Mouse (Mus musculus) neural tube, embryonic 14.5 days (tissue): ENCODE results near the gene Arntl. TPM values are rescaled to one million over a fixed set of nuclear protein-coding genes. Genes with fewer than 3 reads are reported as not detected.
"Not testable (repeated sequence)": the region's sequence is repeated elsewhere in the genome, so short reads cannot be mapped to it uniquely, and the experiment has no call there.

Experiments
- ATAC-seq: fragments of 200-750 bp; cut with Nextera tagmentation; 2 replicates; pipeline ENCODE4 v1.8.0; 2017; ENCODE audit warnings: low read depth, mild to moderate bottlenecking, moderate TSS enrichment, moderate library complexity
- H3K27ac ChIP-seq: fragments of 300-500 bp; sonication (generic); 2 replicates; pipeline ENCODE4 v1.5.1; 2014; ENCODE audit warnings: low read depth, mild to moderate bottlenecking, control low read depth, low read length, moderate library complexity, mixed read lengths
- H3K27me3 ChIP-seq: fragments of 300-500 bp; sonication (generic); 2 replicates; pipeline ENCODE4 v1.6.1; 2014; ENCODE audit warnings: low read length; ENCODE audit not compliant: control insufficient read depth, insufficient read depth
- H3K36me3 ChIP-seq: fragments of 300-500 bp; sonication (generic); 2 replicates; pipeline ENCODE4 v1.6.1; 2014; ENCODE audit warnings: low read length, mixed read lengths; ENCODE audit not compliant: control insufficient read depth, insufficient read depth
- H3K4me1 ChIP-seq: fragments of 300-500 bp; sonication (generic); 2 replicates; pipeline ENCODE4 v1.6.1; 2014; ENCODE audit warnings: low read length; ENCODE audit not compliant: control insufficient read depth, insufficient read depth
- H3K4me2 ChIP-seq: fragments of 300-500 bp; sonication (generic); 2 replicates; pipeline ENCODE4 v1.6.1; 2014; ENCODE audit warnings: mild to moderate bottlenecking, low read depth, low read length, control low read depth
- H3K4me3 ChIP-seq: fragments of 300-500 bp; sonication (generic); 2 replicates; pipeline ENCODE4 v1.5.1; 2014; ENCODE audit warnings: low read depth, low read length, control low read depth, mixed read lengths
- H3K9ac ChIP-seq: fragments of 300-500 bp; sonication (generic); replicated peaks from 2 replicates; pipeline ENCODE4 v1.6.1; 2014; ENCODE audit warnings: low read depth, mild to moderate bottlenecking, control low read depth, low read length, mixed read lengths
- H3K9me3 ChIP-seq: fragments of 300-500 bp; sonication (generic); 2 replicates; pipeline ENCODE4 v1.6.1; 2016; ENCODE audit warnings: low read length; ENCODE audit not compliant: control insufficient read depth
- WGBS: fragments of 180-500 bp; shearing (Covaris S2); extraction: QIAGEN DNeasy Blood & Tissue Kit; methylation state at CpG from one replicate; pipeline ENCODE4 v1.1.7; 2014; 5-methylcytosine and 5-hydroxymethylcytosine counted together
- polyA plus RNA-seq: library from polyadenylated mRNA; unstranded; fragments of >200 nt; fragmentation: Nextera tagmentation; extraction: Ambion mirVana; gene quantifications from 2 replicates; pipeline ENCODE4 v1.2.1, GENCODE M21; 2014

The Arntl gene
- polyA plus RNA-seq, 1 experiment from 2014 or later, result 15.1 TPM

DNA sequence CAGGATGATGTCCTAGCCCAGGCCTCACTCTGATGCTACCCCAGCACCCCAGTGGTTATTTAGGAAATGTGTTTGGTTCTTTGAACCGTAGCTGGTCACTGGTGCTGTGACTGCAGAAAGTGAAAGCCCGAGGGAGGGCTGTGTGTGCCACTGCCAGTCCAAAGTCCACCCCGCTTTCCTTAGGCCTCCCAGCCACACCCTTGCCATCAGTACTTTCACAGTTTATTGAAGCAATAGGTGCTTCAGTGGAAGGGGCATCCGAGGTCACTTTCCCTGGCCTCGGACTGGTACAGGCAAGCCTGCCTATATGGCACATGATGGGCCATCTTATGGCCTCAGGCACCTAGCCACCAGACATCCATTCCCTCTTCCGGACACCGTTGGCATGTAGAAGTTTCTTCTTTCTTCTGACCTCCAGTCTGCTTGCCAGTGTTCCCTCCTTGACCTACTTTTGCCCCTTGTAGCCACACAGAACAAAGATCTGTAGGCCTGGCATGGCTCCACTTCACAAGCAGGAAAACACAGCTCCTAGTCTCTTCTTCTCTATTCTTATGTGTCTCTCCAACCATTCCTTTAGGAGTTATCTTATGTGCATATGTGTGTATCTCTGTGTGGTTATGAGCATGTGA is 46.6 kb downstream of the Arntl start:
- Histone ChIP-seq H3K4me3 (no peak overlapping the region), H3K9me3 (no peaks in the 10 kb centered on the region), H3K27ac (no peak overlapping the region), H3K4me1 (peaks cover 31% of the 10 kb centered on the region; the same call in 1 of the 2 replicates), H3K27me3 (no peaks in the 10 kb centered on the region), H3K9ac (no peak overlapping the region), H3K36me3 (no peaks in the 10 kb centered on the region), H3K4me2 (no peak overlapping the region)
- no peak for ATAC-seq
- WGBS, result 93% methylated on average over 7 of the region's 7 CpGs

DNA sequence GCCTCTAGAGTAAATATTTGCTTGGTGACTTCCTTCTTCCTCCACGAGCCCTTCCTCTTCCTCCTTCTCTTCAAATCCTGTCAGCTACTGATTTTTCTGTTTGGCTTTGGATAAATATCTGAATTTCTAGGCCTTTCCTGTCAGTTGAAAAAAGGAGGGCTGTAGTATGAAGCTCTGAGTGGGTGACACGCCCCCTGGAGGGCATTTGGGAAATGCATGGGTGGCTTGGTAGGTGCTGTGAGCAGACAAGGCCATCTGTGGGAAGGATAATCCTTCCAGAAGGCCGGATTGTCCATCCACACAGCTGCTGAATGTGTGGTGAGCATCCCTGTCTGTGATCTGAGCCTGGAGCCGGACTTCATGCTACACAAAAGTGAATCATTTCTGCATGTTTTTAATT is 48.8 kb downstream of the Arntl start:
- no peak for ATAC-seq
- H3K27ac ChIP-seq, result no peak overlapping the region
- no peaks in the 10 kb centered on the region for H3K36me3 ChIP-seq
- H3K9me3 ChIP-seq, result no peaks in the 10 kb centered on the region
- no peak overlapping the region for H3K9ac ChIP-seq
- H3K4me2 ChIP-seq, result no peak overlapping the region
- peaks cover 11% of the 10 kb centered on the region; the same call in 1 of the 2 replicates for H3K4me1 ChIP-seq
- no peaks in the 10 kb centered on the region for H3K27me3 ChIP-seq
- no peak overlapping the region for H3K4me3 ChIP-seq
- WGBS, result 50% methylated on average over 4 of the region's 4 CpGs

GRCm38 (mm10) chr7:113258430-113258829 is 51.2 kb downstream of the Arntl start:
- no peak for ATAC-seq
- WGBS, result 74% methylated on average over 4 of the region's 4 CpGs
- Histone ChIP-seq H3K27ac (no peak overlapping the region), H3K4me2 (no peak overlapping the region), H3K9ac (no peak overlapping the region), H3K4me1 (no peaks in the 10 kb centered on the region), H3K36me3 (no peaks in the 10 kb centered on the region), H3K27me3 (no peaks in the 10 kb centered on the region), H3K9me3 (no peaks in the 10 kb centered on the region), H3K4me3 (no peak overlapping the region)

DNA sequence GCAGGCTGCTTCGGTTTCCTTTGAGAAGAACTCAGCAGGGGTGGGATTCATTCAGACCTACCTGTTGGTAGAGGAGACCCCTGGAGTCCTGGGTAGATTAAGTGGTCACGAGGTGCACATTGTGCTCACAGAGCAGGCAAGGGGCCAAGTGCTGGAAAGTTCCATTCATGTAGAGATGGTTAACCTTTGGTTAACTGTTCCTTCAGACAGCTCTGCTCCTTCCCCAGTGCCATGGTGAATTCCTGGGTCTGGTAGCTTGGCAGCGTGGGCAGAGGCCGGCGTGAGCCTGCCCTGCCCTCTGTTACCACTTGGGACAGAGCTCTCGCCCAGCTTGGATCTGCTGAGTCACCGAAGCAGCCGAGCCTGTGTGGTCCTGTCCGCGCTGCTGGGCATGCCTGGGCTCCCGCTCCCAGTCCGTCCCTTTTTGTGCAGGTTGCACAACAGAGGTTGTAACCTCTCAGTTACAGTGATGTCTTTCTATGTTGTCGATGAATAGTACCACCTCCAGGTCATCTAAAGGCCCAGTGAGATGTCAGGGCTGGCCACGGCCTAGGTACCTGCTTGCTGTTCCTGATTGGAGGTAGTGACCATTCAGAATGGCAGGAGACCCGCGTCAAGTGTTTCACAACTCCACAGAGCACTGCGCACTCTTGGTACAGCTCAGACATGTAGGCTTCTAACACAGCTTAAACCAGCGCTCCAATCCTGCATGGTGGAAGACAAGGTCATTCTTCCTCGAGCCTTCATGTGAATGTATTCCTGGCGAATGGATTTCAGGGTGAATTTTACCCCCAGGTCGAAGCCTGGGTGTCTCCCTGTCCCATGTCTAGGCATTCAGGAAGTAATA is 53.3 kb downstream of the Arntl start:
- WGBS, result 67% methylated on average over 21 of the region's 21 CpGs

GRCm38 (mm10) chr7:113261690-113262089 is 54.4 kb downstream of the Arntl start:
- no peak overlapping the region for H3K4me3 ChIP-seq
- WGBS, result 27% methylated on average over 3 of the region's 3 CpGs
- no peaks in the 10 kb centered on the region for H3K9me3 ChIP-seq
- H3K27ac ChIP-seq, result no peak overlapping the region
- no peak overlapping the region for H3K4me2 ChIP-seq
- H3K4me1 ChIP-seq, result no peaks in the 10 kb centered on the region
- no peaks in the 10 kb centered on the region for H3K36me3 ChIP-seq
- H3K9ac ChIP-seq, result no peak overlapping the region
- H3K27me3 ChIP-seq, result no peaks in the 10 kb centered on the region
- ATAC-seq, result no peak

More for the DNA sequence above, 53.3 kb downstream of the Arntl start:
- H3K27me3 ChIP-seq, result no peaks in the 10 kb centered on the region
- no peak overlapping the region for H3K4me3 ChIP-seq
- H3K9ac ChIP-seq, result no peak overlapping the region
- peak; percentile 44; the same call in 1 of the 2 replicates for ATAC-seq
- H3K4me1 ChIP-seq, result no peaks in the 10 kb centered on the region
- H3K9me3 ChIP-seq, result no peaks in the 10 kb centered on the region
- no peak overlapping the region for H3K4me2 ChIP-seq
- H3K27ac ChIP-seq, result no peak overlapping the region
- no peaks in the 10 kb centered on the region for H3K36me3 ChIP-seq

- H3K9me3 ChIP-seq, H3K4me1 ChIP-seq, H3K4me3 ChIP-seq, ATAC-seq, H3K27ac ChIP-seq, H3K9ac ChIP-seq, H3K36me3 ChIP-seq, H3K27me3 ChIP-seq, H3K4me2 ChIP-seq: not testable (repeated sequence)
- WGBS, result 41% methylated on average over 14 of the region's 14 CpGs
Observed at GRCm38 (mm10) chr7:113262510-113263467, 55.5 kb downstream of the Arntl start.

DNA sequence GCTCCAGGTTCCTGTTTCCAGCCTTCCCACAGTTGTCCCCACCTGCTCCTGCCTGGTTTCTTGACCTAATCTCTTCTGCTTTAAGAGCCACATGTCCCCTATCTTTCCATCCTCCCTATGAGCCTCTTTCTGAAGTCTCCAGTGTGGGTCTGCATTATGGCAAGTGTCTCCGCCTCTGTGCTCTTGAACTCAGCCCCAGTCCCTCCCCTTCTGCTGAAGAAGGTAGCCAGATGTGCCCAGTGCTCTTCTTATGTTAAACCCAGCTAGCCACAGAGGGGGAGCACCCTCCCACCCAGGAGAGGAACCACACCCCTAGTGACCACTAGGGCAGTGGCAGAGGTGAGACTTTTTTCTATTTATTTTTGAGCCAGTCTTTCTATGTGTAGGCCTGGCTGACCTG is 56.7 kb downstream of the Arntl start:
- 95% methylated on average over 1 of the region's 1 CpGs for WGBS

DNA sequence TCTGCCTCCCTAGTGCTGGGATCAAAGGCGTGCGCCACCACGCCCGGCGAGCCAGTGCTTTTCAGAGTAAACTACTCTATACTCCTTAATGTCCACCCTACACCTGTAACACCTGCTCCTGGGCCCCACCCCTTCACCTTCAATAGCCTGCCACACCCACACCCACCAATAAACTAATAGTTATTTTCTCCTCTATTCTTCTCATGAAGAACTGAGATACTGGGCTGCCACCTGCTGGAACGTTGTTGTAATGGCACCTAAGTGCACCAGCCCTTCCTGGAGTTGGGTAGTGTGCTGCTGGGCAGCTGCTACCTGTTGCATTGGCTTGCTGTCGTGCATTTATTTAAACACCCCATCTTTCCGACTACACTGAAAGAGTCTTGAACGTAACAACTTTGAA is 61.0 kb downstream of the Arntl start:
- no peak overlapping the region for H3K27ac ChIP-seq
- no peaks in the 10 kb centered on the region for H3K36me3 ChIP-seq
- H3K27me3 ChIP-seq, result no peaks in the 10 kb centered on the region
- no peaks in the 10 kb centered on the region for H3K4me1 ChIP-seq
- no peak for ATAC-seq
- H3K4me2 ChIP-seq, result no peak overlapping the region
- H3K9ac ChIP-seq, result no peak overlapping the region
- 79% methylated on average over 9 of the region's 9 CpGs for whole genome bisulfite sequencing
- H3K9me3 ChIP-seq, result no peaks in the 10 kb centered on the region
- no peak overlapping the region for H3K4me3 ChIP-seq

More for the DNA sequence above, 56.7 kb downstream of the Arntl start:
- H3K4me3 ChIP-seq, result no peak overlapping the region
- no peaks in the 10 kb centered on the region for H3K36me3 ChIP-seq
- H3K27ac ChIP-seq, result no peak overlapping the region
- H3K4me1 ChIP-seq, result no peaks in the 10 kb centered on the region
- H3K27me3 ChIP-seq, result no peaks in the 10 kb centered on the region
- H3K4me2 ChIP-seq, result no peak overlapping the region
- ATAC-seq, result no peak
- no peak overlapping the region for H3K9ac ChIP-seq
- H3K9me3 ChIP-seq, result no peaks in the 10 kb centered on the region
